Comparison of ENCODE assay signal across 19 mouse cellular contexts in genomic region chr13:47170811-47171555, GRCm38 (mm10). TPM values are rescaled to one million over a fixed set of nuclear protein-coding genes. Genes with fewer than 3 reads are reported as not detected.
DNase-seq lines count a peak whose midpoint lies in the region; ATAC-seq lines count a peak whose summit lies in the region.
"Had no signal": no experiment of that assay in that cellular context is flagged by ENCODE, and none has a peak within 500 bp of the region (broad histone marks: within the 10 kb centered on the region; RNA-seq: fewer than 3 reads in every experiment).

No protein-coding gene starts in this region.

- H3K9me3 ChIP-seq in limb, embryonic 15.5 days: no peaks in the 10 kb centered on the region
- no peaks in the 10 kb centered on the region for H3K9me3 ChIP-seq in limb, embryonic 10.5 days (replicated peaks)
- H3K9me3 ChIP-seq: embryonic facial prominence, embryonic 15.5 days; heart, embryonic 13.5 days; hindbrain, embryonic 10.5 days; kidney, embryonic 15.5 days; neural tube, embryonic 15.5 days had no signal

- no peak for ATAC-seq in limb, embryonic 15.5 days (ENCODE audit: insufficient number of reproducible peaks, low FRiP score, low TSS enrichment, low read depth)
- 0 out of 2 replicates have a peak, but pooled peaks have one; percentile 18 for ATAC-seq in granulocyte monocyte progenitor cell, adult 5-6 weeks (replicated peaks; ENCODE audit: poor library complexity, severe bottlenecking)
- 0 out of 2 replicates have a peak, but pooled peaks have one; percentile 28 for ATAC-seq in megakaryocyte, adult 5-6 weeks (ENCODE audit: poor library complexity, severe bottlenecking)
- ATAC-seq: forebrain, embryonic 16.5 days had no signal

- peak overlapping the region; percentile 18; the same call in 1 of the 2 replicates for H3K27ac ChIP-seq in limb, embryonic 15.5 days
- H3K27ac ChIP-seq in limb, embryonic 10.5 days: no peak overlapping the region
- H3K27ac ChIP-seq: heart, embryonic 13.5 days; hindbrain, embryonic 10.5 days; kidney, embryonic 15.5 days; layer of hippocampus, adult 2 months; neural tube, embryonic 15.5 days had no signal

- no peak overlapping the region for H3K9ac ChIP-seq in limb, embryonic 15.5 days
- H3K9ac ChIP-seq: embryonic facial prominence, embryonic 15.5 days; heart, embryonic 13.5 days; kidney, embryonic 15.5 days; neural tube, embryonic 15.5 days had no signal

- no peak overlapping the region for H3K4me3 ChIP-seq in limb, embryonic 15.5 days
- no peak overlapping the region for H3K4me3 ChIP-seq in limb, embryonic 10.5 days
- H3K4me3 ChIP-seq: embryonic facial prominence, embryonic 15.5 days; heart, embryonic 13.5 days; hindbrain, embryonic 10.5 days; kidney, embryonic 15.5 days; layer of hippocampus, adult 2 months; neural tube, embryonic 15.5 days had no signal

- DNase-seq in limb, embryonic 10.5 days (ENCODE audit: low spot score): no peak
- DNase-seq in layer of hippocampus, adult 9-11 months: no peak
- no peak for DNase-seq in heart, adult 8-10 months (ENCODE audit: low spot score)
- DNase-seq in ovary, postnatal 10 days (ENCODE audit: low spot score): no peak
- DNase-seq: cerebellum, adult 11-12 months; gastrocnemius, postnatal 14 days; right cerebral cortex, adult 18-20 months; thymus, adult 18-20 months had no signal

- no peaks in the 10 kb centered on the region for H3K27me3 ChIP-seq in limb, embryonic 15.5 days
- H3K27me3 ChIP-seq in limb, embryonic 10.5 days (ENCODE audit: low read depth, poor library complexity, severe bottlenecking): no peaks in the 10 kb centered on the region
- H3K27me3 ChIP-seq: CH12.LX; embryonic facial prominence, embryonic 15.5 days; heart, embryonic 13.5 days; kidney, embryonic 15.5 days; neural tube, embryonic 15.5 days had no signal

- H3K4me1 ChIP-seq in limb, embryonic 15.5 days: no peaks in the 10 kb centered on the region
- no peaks in the 10 kb centered on the region for H3K4me1 ChIP-seq in limb, embryonic 10.5 days
- H3K4me1 ChIP-seq: kidney, embryonic 15.5 days; neural tube, embryonic 15.5 days had no signal

- no peak overlapping the region for H3K4me2 ChIP-seq in limb, embryonic 15.5 days
- H3K4me2 ChIP-seq: embryonic facial prominence, embryonic 15.5 days; heart, embryonic 13.5 days; kidney, embryonic 15.5 days; neural tube, embryonic 15.5 days had no signal

- no peaks in the 10 kb centered on the region for H3K36me3 ChIP-seq in limb, embryonic 15.5 days
- H3K36me3 ChIP-seq in limb, embryonic 10.5 days: no peaks in the 10 kb centered on the region
- H3K36me3 ChIP-seq: embryonic facial prominence, embryonic 15.5 days; heart, embryonic 13.5 days; hindbrain, embryonic 10.5 days; kidney, embryonic 15.5 days; neural tube, embryonic 15.5 days had no signal

- 72% methylated on average over 13 of the region's 13 CpGs for WGBS in limb, embryonic 15.5 days
- 83% methylated on average over 13 of the region's 13 CpGs for WGBS in limb, embryonic 10.5 days

RNA-seq across cellular contexts. Expression of gene Rnf144b, which starts 48.5 kb away (rescaled TPM):
- 3.9 and 4.4 TPM in 2 replicates for polyA plus RNA-seq in limb, embryonic 15.5 days (2015; fragmentation: Nextera tagmentation; extraction: Ambion mirVana)
- 0.45 and 0.61 TPM in 2 replicates for polyA plus RNA-seq in limb, embryonic 10.5 days (2016; fragmentation: Nextera tagmentation; extraction: Ambion mirVana)
- total RNA-seq in granulocyte monocyte progenitor cell, adult 5-6 weeks (2014; fragmentation: Nextera tagmentation): 7.8 and 7.9 TPM in 2 replicates
- total RNA-seq in granulocyte monocyte progenitor cell, adult 5-6 weeks (2017): 6.9 and 9.1 TPM in 2 replicates
- 25.5 and 25.9 TPM in 2 replicates for total RNA-seq in megakaryocyte, adult 5-6 weeks (2015)
- 25.6 and 28.7 TPM in 2 replicates for total RNA-seq in megakaryocyte, adult 5-6 weeks (2017)
- total RNA-seq in heart, adult 8-10 months (2022): 10 to 100 TPM; 21.8 to 26.8 (median 26.2) TPM
- total RNA-seq: CH12.LX had no signal
